Mouse (Mus musculus) layer of hippocampus, postnatal 10 days (tissue): ENCODE data around the gene Ercc6l2. TPM values are rescaled to one million over a fixed set of nuclear protein-coding genes. Genes with fewer than 3 reads are reported as not detected.

Experiments used
- DNase-seq, 2 experiments: peaks; one replicate each; pipeline ENCODE4 v3.0.0; 2021; ENCODE audit warnings: low spot score in 2 of 2
- long read RNA-seq: library from polyadenylated mRNA; stranded (forward); transcript quantifications from one replicate; pipeline ENCODE4 v2.0.0, GENCODE M21; 2023
- total RNA-seq, 2 experiments: library from RNA; stranded (reverse); gene quantifications; 2 replicates each; pipeline ENCODE4 v1.2.3; 2021

Gene Ercc6l2
- 10 to 100 TPM; 17.1 to 21.2 TPM for total RNA-seq
- long read RNA-seq, partial matches to known transcripts: 0 of 1 reads
- long read RNA-seq, other reads (novel, unspliced or antisense): 1 of 1 reads

GRCm38 (mm10) chr13:63814746-63815681 is at the start of gene Ercc6l2:
Ercc6l2 (plus strand) TSS chr13:63815240.
- peak; percentile 98 to 99 for DNase-seq

DNA sequence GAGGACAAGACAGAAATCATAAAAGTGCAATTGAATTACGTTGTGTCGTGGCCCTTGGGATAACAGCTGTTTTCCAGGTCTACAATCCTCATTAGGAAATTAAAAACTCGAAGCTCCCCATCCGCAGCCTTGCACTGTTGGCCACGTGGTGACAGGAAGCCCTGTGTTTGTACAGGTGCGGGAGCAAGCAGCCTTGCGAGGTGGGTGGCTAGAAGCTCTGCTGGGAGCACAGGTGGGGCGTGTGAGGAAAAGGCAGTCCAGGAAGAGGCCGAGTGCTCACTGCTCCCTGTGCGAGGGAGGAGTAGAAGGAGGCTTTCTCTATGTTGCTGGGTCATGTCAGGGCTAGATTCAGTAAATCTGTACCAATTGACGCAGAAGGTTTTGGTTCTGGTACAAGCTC is 49.0 kb upstream of the Ercc6l2 start:
- DNase-seq: no peak

DNA sequence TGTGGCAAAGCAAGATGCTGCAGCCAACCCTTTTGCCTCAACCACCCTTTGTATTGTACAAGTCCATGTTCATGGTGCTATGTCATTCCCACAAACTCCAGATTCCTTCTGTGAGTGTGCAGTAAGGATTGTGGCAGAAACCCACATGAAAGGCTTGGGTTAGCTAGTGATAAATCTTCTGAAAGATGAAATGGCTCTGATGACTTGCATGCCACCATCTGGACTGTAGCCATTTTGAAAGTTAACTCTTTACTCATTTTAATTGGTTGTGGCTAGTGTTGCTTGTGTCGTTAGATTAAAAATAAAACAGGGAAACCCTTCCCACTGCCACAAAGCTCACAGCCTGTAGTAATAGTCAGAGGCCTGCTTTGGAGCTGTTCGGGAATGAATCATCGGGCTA is 44.0 kb upstream of the Ercc6l2 start:
- DNase-seq: no peak

DNA sequence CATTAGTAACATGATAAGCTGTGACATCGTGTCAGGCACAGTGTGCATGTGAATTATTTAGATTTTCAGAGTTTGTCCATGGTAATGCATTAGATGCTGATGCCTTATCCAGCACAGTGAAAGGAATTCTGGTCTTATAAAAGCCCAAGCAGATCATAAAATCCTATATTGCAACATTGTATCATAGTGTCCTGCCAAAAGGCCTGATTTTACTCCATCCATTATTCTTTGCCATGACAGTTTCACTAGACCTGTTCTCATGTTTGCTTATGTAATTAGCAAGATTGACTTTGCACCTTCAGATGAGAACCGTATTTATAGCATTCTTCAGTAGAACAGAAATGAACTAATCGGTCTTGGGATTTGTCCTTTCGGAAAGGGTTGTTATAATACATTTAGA is 36.1 kb upstream of the Ercc6l2 start:
- no peak for DNase-seq

GRCm38 (mm10) chr13:63779376-63780291 is 35.4 kb upstream of the Ercc6l2 start:
- DNase-seq: peak; percentile 77 to 79

GRCm38 (mm10) chr13:63792234-63792831 is 22.7 kb upstream of the Ercc6l2 start:
- DNase-seq: no peak

GRCm38 (mm10) chr13:63793345-63794308 is 21.4 kb upstream of the Ercc6l2 start:
- DNase-seq: no peak

DNA sequence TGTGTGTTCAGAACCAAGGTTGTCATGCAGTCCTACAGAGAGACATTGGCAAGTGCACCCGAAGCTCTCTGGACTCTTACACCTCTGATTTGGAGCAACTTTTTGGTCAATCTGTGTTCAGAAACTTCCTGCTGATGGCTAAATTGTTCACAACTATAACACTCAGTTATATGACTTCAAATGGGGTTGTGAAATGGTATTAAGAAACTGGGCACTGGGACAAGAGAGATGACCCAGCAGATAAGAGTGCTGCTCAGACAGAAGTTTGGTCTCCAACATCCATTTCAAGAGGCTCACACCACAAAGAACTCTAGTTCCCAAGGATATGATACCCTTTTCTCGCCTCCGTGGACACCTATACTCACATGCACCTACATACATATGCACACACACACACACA is 16.4 kb upstream of the Ercc6l2 start:
- no peak for DNase-seq

DNA sequence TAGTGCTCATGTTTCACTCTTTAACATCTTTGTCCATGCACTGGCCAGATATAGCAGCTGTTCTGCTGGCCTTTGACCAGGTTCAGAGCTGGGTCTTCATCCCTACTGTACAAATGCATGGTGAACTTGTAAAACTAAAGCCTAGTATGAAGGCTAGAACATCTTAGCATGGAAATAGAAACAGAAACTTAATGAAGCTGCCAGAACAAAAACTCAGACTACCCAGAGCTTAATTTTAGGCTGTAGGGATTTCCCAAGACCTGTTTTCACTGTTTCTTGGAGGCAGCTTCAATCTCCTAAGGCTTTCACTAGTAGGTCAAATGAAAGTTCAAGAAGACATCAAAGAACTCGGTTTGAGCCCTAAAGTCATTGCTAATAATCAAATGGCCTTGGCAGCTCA is 15.1 kb upstream of the Ercc6l2 start:
- DNase-seq: no peak

DNA sequence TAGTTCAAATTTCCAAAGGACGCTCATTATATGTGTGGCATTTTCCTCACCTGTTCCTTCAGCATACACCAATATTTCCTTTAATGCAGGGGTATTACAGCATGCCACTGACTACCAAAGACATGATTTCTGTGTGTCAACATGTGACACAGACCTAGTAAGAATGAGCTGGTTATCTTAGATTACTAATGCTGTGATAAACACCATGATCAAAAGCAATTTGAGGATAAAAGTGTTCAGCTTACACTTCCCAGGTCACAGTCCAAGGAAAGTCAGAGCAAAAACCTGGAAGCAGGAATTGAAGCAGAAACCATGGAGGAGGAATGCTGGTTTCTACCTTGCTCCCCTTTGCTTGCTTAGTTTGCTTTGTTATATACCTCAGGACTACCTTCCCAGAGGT is 13.8 kb upstream of the Ercc6l2 start:
- no peak for DNase-seq

GRCm38 (mm10) chr13:63807233-63807632 is 7.8 kb upstream of the Ercc6l2 start:
- DNase-seq: no peak

GRCm38 (mm10) chr13:63807979-63808378 is 7.1 kb upstream of the Ercc6l2 start:
- no peak for DNase-seq

- DNase-seq: no peak
Observed at GRCm38 (mm10) chr13:63811477-63811876, 3.6 kb upstream of the Ercc6l2 start.

- no peak for DNase-seq
Observed at GRCm38 (mm10) chr13:63815931-63816330, 891 bp downstream of the Ercc6l2 start.

DNA sequence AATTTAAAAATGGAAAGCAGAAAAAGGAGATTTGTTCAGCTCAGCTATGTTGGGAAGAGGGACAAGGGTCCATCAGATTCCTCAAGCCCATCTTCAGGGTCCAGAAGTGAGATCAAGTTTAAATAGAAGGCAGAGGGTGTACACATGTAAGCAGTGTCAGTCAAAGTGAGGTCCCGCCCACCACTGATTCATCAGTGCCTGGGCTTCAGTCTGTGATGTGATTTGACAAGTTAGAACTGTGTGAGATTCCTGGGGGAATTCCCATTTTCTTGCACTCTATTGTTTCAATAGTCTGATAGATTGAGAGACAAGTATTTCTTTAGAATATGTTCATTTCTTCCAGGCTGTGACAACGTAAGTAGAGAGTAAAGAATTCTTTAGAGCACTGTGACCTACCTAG is 30.7 kb downstream of the Ercc6l2 start:
- no peak for DNase-seq

GRCm38 (mm10) chr13:63850308-63851011 is 35.4 kb downstream of the Ercc6l2 start:
- DNase-seq: no peak

- DNase-seq: no peak
Observed at GRCm38 (mm10) chr13:63872585-63873282, 57.7 kb downstream of the Ercc6l2 start.

GRCm38 (mm10) chr13:63877138-63877537 is 62.1 kb downstream of the Ercc6l2 start:
- DNase-seq: no peak
